Mouse (Mus musculus): ENCODE results near the gene Vta1. TPM values are rescaled to one million over a fixed set of nuclear protein-coding genes. Genes with fewer than 3 reads are reported as not detected.

The Vta1 gene
- polyA plus RNA-seq, 1 experiment from 2014 or later, result 138 TPM

GRCm38 (mm10) chr10:14618301-14618700, 87.1 kb downstream of the Vta1 start:
- no peak overlapping the region for H3K9ac ChIP-seq (replicated peaks; ENCODE audit: low read length)
- no peak overlapping the region for H3K4me2 ChIP-seq (ENCODE audit: low read depth, low read length)
- ATAC-seq (replicated peaks; ENCODE audit: insufficient number of reproducible peaks, low FRiP score, low TSS enrichment, low read depth), result no peak
- DNase-seq (ENCODE audit: low spot score), result no peak
- H3K27ac ChIP-seq (replicated peaks; ENCODE audit: low read depth, low read length), result no peak overlapping the region
- 88% methylated on average over 1 of the region's 1 CpGs for WGBS
- H3K9me3 ChIP-seq (replicated peaks; ENCODE audit: control insufficient read depth, low read length), result no peaks in the 10 kb centered on the region
- no peaks in the 10 kb centered on the region for H3K27me3 ChIP-seq (ENCODE audit: control insufficient read depth, insufficient read depth, low read length)
- H3K4me3 ChIP-seq (ENCODE audit: low read depth, low read length), result no peak overlapping the region
- no peaks in the 10 kb centered on the region for H3K36me3 ChIP-seq (replicated peaks; ENCODE audit: control insufficient read depth, insufficient read depth, low read depth, low read length)
- H3K4me1 ChIP-seq (ENCODE audit: control insufficient read depth, insufficient read depth, low read length), result no peaks in the 10 kb centered on the region

- no peak overlapping the region for H3K4me3 ChIP-seq (ENCODE audit: low read depth, low read length)
- no peak overlapping the region for H3K27ac ChIP-seq (replicated peaks; ENCODE audit: low read depth, low read length)
- DNase-seq (ENCODE audit: low spot score), result no peak
- no peaks in the 10 kb centered on the region for H3K36me3 ChIP-seq (replicated peaks; ENCODE audit: control insufficient read depth, insufficient read depth, low read depth, low read length)
- H3K9me3 ChIP-seq (replicated peaks; ENCODE audit: control insufficient read depth, low read length), result no peaks in the 10 kb centered on the region
- ATAC-seq (replicated peaks; ENCODE audit: insufficient number of reproducible peaks, low FRiP score, low TSS enrichment, low read depth), result no peak
- H3K27me3 ChIP-seq (ENCODE audit: control insufficient read depth, insufficient read depth, low read length), result no peaks in the 10 kb centered on the region
- no peak overlapping the region for H3K9ac ChIP-seq (replicated peaks; ENCODE audit: low read length)
- H3K4me1 ChIP-seq (ENCODE audit: control insufficient read depth, insufficient read depth, low read length), result no peaks in the 10 kb centered on the region
- H3K4me2 ChIP-seq (ENCODE audit: low read depth, low read length), result no peak overlapping the region
Observed at GRCm38 (mm10) chr10:14615441-14615840, 89.9 kb downstream of the Vta1 start.

GRCm38 (mm10) chr10:14607597-14607996, 97.8 kb downstream of the Vta1 start:
- WGBS, result 85% methylated on average over 5 of the region's 5 CpGs
- DNase-seq (ENCODE audit: low spot score) (no peak), ATAC-seq (replicated peaks; ENCODE audit: insufficient number of reproducible peaks, low FRiP score, low TSS enrichment, low read depth) (no peak)
- H3K9ac ChIP-seq (replicated peaks; ENCODE audit: low read length), result no peak overlapping the region
- no peak overlapping the region for H3K27ac ChIP-seq (replicated peaks; ENCODE audit: low read depth, low read length)
- no peaks in the 10 kb centered on the region for H3K4me1 ChIP-seq (ENCODE audit: control insufficient read depth, insufficient read depth, low read length)
- no peaks in the 10 kb centered on the region for H3K36me3 ChIP-seq (replicated peaks; ENCODE audit: control insufficient read depth, insufficient read depth, low read depth, low read length)
- H3K9me3 ChIP-seq (replicated peaks; ENCODE audit: control insufficient read depth, low read length), result no peaks in the 10 kb centered on the region
- H3K27me3 ChIP-seq (ENCODE audit: control insufficient read depth, insufficient read depth, low read length), result no peaks in the 10 kb centered on the region
- H3K4me2 ChIP-seq (ENCODE audit: low read depth, low read length), result no peak overlapping the region
- H3K4me3 ChIP-seq (ENCODE audit: low read depth, low read length), result no peak overlapping the region

Other genes starting within 250 kb of the Vta1 start
- 1.4 and 3.5 TPM in 2 replicates for gene Adgrg6, start 159.9 kb downstream of the Vta1 start, polyA plus RNA-seq (2014; fragmentation: Nextera tagmentation; extraction: Ambion mirVana)
- gene Nmbr, start within 50 bp of the Vta1 start, polyA plus RNA-seq (2014; fragmentation: Nextera tagmentation; extraction: Ambion mirVana), result 0.52 and 0.59 TPM in 2 replicates
- 0.18 and 0.75 TPM in 2 replicates for gene Gje1, start 12.7 kb upstream of the Vta1 start, polyA plus RNA-seq (2014; fragmentation: Nextera tagmentation; extraction: Ambion mirVana)

Measured in embryonic facial prominence, embryonic 11.5 days (tissue).